Mouse (Mus musculus) heart, adult 9 months (tissue): Measurements from ENCODE around the gene Hspa14.

Experiments used
- DNase-seq, 2 experiments: peaks; one replicate each; pipeline ENCODE4 v3.0.0; 2022; ENCODE audit warnings: low spot score in 2 of 2

Hspa14 gene

GRCm38 (mm10) chr2:3512552-3513454 is at the start of gene Hspa14, which contains the start of the genes Gm45902 and Cdnf:
TSS of gene Hspa14 (minus strand) at chr2:3512814.
TSS of gene Gm45902 (minus strand) at chr2:3512790.
TSS of gene Cdnf (plus strand) at chr2:3513030.
- peak; percentile 98 to 99 for DNase-seq

- peak; percentile 8 to 15 for DNase-seq
These were observed 34.0 kb upstream of the Hspa14 start for GRCm38 (mm10) chr2:3546588-3546987.

DNA sequence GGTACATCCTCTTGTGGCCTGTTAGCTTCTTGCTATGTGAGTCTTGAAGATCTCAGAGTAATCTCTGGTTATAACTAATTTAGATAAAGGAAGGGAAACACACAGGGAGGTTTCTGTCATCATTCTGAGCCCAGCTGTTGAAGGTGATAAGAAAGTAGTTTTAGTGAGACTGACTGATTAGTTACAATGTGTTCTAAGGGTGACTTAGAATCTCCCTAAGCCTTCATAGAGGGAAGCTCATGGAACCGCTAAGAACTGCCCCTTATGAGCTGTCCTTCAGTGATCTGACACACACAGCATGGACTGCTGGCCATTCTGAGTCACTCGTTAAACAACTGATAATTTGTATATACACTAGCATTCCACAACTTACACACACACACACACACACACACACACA is 33.4 kb upstream of the Hspa14 start:
- no peak for DNase-seq

DNA sequence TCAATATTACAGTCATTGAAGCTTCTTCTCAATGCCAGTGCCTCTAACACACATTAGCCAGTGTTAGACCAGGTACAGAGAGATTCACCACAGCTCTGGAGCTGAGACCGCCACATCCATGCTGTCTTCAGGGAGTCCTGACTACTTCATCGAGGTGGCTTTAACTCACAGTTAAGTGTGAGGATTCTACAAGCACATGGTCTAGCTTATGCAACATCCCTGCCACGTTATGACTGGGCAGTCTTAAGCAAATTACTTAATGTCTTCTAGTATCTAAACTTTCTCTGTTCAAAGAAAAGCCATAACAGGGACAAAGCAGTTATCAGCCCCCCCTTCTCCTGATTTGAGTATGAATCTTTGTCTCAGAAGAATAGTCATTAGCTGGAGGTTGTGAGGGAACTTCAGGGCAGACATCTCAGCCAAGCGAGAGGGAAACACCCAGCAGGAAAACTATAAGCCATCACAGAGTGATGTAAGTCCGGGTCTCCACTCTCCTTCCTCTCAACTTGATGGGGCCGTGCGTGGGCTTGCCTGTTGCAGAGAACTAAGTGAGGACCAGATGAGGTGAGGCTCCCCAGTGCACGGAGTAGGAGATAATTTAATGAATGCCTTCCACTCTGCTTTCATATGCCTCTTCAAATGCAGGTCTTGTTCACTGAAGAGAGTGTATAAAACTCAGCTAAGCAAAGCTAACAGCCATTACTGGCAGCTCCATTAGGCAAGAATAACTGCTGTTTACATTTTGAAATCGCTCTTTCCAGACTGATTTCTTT is 28.9 kb upstream of the Hspa14 start:
- DNase-seq, result no peak

- DNase-seq, result no peak
These were observed 13.7 kb upstream of the Hspa14 start for GRCm38 (mm10) chr2:3526288-3526687.

- DNase-seq, result no peak
These were observed 9.9 kb upstream of the Hspa14 start for GRCm38 (mm10) chr2:3522558-3522957.

DNA sequence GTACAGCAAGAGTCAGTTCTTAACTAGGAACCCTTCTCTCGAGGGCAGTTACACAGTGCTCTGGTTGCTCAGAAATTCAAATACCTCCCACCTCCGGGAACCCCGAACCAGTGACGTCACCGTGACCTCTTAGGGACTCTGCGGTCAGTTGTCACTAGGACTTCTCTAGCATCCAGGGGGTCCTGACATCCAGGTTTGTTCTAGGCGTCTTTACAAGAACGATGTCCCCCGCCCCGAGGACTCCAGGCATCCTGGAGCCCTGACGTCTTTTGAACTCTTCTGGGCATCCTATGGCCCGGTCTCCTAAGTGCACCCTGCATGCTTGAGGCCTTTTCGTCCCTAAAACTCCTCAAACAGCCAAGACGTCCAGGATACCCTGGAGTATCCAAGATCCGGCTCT is 538 bp downstream of the Hspa14 start:
- DNase-seq, result no peak

GRCm38 (mm10) chr2:3500886-3501285 is 11.7 kb downstream of the Hspa14 start:
- DNase-seq, result no peak

- DNase-seq, result no peak
These were observed 13.1 kb downstream of the Hspa14 start for GRCm38 (mm10) chr2:3499543-3499942.

DNA sequence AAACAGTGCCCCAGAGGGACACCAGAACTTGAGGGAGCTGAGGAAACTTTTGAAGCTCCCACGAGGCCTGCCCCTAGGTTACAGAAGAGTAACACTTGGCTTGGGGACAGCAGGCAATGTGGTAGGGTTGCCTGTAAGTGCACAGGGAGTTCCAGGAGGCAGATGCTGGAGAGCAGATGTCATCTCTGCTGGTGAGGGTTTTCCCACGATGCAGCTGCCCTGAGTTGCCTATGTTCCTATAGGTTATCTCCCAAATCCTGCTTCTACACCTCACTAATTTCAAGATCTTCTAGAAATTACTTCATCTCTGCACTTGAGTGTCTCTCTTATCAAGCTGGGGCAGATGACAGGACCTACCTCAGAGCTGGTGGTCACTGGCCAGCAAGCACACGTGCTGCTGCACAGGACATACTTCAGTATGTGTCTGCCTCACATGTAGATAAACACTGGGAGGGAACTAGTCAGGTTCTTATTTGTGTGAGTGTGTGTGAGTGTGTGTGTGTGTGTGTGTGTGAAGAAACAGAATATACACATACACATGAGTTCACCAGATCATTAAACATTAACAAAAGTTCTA is 18.7 kb downstream of the Hspa14 start:
- DNase-seq, result no peak

DNA sequence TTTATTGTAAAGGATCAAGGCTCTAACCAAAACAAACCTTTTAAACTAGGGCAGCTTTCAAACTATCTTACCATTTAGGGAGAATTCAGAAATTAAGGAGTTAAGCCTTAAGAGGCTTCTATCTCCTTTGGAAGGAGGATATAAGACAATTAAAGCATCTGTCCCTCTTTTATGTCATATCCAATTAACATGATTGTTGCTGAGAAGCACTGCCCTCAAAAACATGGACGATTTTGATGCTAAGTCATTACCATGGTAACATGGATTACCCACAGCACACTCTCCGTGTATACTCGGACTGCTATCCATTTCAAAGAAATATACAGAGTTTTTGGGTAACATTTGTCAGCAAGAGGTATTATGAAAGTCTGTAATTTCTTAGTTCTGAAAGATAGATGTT is 22.8 kb downstream of the Hspa14 start:
- no peak for DNase-seq

DNA sequence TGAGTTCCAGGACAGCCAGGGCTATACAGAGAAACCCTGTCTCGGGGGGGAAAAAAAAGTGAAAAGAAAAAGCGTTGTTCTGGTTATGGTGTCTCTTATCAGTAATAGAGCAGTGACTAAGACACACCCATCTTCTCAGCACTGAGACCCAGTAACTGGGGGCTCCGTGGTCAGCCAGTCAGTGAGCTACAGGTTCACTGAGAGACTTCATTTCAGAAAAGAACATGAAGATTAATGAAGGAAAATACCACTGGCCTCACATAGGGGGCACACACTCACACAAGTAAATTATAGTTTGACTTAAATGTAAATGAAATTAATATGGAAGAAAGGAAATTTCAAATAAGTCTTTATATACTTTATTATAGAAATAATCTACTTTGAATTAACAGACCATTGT is 32.4 kb downstream of the Hspa14 start:
- DNase-seq, result no peak

- no peak for DNase-seq
These were observed 36.8 kb downstream of the Hspa14 start for GRCm38 (mm10) chr2:3475746-3476251.

- DNase-seq, result peak; percentile 96
These were observed 37.7 kb downstream of the Hspa14 start, which contains the start of gene Suv39h2 for GRCm38 (mm10) chr2:3474861-3475283. TSS of gene Suv39h2 (minus strand) at chr2:3475031.

DNA sequence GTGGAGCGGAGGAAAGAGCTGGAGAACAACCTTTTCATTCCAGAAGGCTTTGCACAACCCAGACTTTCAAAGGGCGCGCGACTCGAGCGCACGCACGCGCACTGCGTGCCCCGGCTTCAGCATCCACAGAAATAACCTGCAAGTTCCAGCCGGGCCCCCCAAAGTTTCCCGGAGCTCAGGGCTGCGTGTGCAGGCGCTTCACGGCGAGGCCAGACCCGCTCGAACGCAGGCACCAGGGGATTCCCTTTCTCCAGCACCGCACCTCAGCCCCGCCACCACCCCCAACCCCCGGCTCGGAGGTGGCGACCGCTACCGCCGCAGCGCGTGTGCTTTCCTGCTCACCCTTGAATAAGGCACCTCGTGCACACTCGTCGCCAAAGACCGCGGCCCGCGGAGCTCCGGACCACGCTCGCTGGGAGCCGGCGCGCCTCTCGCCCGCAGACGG is 38.2 kb downstream of the Hspa14 start:
- peak; percentile 17 to 23 for DNase-seq

DNA sequence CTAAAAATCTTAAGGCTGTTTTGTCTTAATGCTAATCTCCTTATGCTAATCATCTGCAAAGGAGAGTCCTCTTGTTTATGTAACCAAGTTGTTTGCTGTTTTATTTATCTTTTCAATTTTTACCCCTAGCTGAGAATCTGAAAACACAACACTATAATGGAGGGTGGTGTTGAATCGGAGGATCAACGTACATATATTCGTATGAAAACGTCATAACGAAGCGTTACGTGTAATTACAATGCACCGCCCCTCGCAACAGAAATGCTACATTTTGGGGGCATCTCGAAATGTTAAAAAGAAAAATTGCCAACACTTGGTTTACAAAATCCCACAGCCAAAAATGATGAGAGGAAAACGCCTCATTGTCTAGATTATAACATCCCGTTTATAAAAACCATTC is 38.7 kb downstream of the Hspa14 start:
- DNase-seq, result no peak

GRCm38 (mm10) chr2:3456590-3456989 is 56.0 kb downstream of the Hspa14 start:
- no peak for DNase-seq

DNA sequence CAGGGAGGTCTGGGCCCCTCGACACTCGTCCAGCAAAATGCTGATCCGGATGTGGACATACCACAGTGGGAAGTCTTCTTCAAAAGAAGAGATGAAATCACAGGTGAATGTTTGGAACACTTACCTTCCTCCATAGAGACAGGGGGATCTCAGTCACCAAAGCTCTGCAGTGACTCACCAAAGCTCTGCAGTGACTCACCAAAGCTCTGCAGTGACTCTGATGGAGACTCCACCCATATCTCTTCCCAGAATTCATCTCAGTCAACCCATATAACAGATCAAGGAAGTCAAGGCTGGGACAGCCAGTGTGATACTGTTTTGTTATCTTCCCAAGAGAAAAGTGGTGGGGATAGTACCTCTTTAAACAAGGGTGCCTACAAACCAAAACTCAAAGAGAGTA is 59.5 kb downstream of the Hspa14 start:
- DNase-seq, result no peak

- DNase-seq, result no peak
These were observed 63.2 kb downstream of the Hspa14 start for GRCm38 (mm10) chr2:3449431-3449830.

DNA sequence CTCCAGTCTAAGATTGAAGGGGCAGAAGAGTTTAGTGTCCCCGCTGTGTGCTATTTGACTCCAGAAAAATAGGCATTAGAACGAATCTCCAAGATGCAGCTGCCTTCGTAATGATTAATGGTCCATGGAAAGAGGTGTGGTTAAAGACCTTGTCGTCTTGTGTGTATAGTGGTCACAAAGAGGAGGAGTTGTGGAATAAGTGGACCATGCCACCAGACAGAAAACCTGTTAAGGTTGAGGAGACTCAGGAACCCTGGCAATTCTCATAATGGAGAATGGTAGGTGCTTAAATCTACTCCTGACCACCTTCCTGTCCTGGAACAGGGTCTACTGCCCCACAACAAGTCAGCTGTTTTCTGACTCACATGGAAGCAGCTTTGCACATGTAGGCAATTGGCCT is 66.6 kb downstream of the Hspa14 start:
- DNase-seq, result no peak

GRCm38 (mm10) chr2:3444206-3444605 is 68.4 kb downstream of the Hspa14 start:
- no peak for DNase-seq
